Mouse (Mus musculus): ENCODE results near the gene Slc48a1.

GRCm38 (mm10) chr15:97825941-97826587 is 47.7 kb downstream of the Slc48a1 start:
- TF ChIP-seq ZC3H11A (IDR thresholded peaks at IDR 0.05; ENCODE audit: low read depth, low read length), result peak; percentile 10; the same call in 1 of the 2 replicates
- no peak; the same call in 1 of the 2 replicates for TF ChIP-seq CHD2 (IDR thresholded peaks at IDR 0.05; ENCODE audit: low read length)
- TF ChIP-seq SIN3A (IDR thresholded peaks at IDR 0.05; ENCODE audit: low read length), result peak; percentile 69
- TF ChIP-seq EP300 (IDR thresholded peaks at IDR 0.05; ENCODE audit: low read depth in 1 of 2, low read length in 2 of 2), result peak; percentile 72 to 77
- no peak for TF ChIP-seq ZNF384 (IDR thresholded peaks at IDR 0.05; ENCODE audit: low read depth, low read length)

Measured in MEL (cell line).